Comparison of ENCODE assay signal across 9 mouse cellular contexts in genomic region chr19:10071166-10071565, GRCm38 (mm10). TPM values are rescaled to one million over a fixed set of nuclear protein-coding genes. Genes with fewer than 3 reads are reported as not detected.
DNase-seq lines count a peak whose midpoint lies in the region; ATAC-seq and TF ChIP-seq lines count a peak whose summit lies in the region.
"Had no signal": no experiment of that assay in that cellular context is flagged by ENCODE, and none has a peak within 500 bp of the region (broad histone marks: within the 10 kb centered on the region; RNA-seq: fewer than 3 reads in every experiment).

No protein-coding gene starts in this region.

- no peaks in the 10 kb centered on the region for H3K27me3 ChIP-seq in lung, postnatal 0 days (replicated peaks; ENCODE audit: insufficient read depth, low read length)
- H3K27me3 ChIP-seq in hindbrain, embryonic 15.5 days: no peaks in the 10 kb centered on the region
- no peaks in the 10 kb centered on the region for H3K27me3 ChIP-seq in intestine, embryonic 15.5 days (replicated peaks)

- 0 out of 2 replicates have a peak, but pooled peaks cover 3% of the 10 kb centered on the region for H3K36me3 ChIP-seq in lung, postnatal 0 days (ENCODE audit: insufficient read depth, low read length)
- peaks cover 80% of the 10 kb centered on the region for H3K36me3 ChIP-seq in hindbrain, embryonic 15.5 days
- peaks cover 74% of the 10 kb centered on the region for H3K36me3 ChIP-seq in intestine, embryonic 15.5 days

- TF ChIP-seq EP300 in lung, postnatal 0 days (IDR thresholded peaks at IDR 0.05): no peak

- H3K9me3 ChIP-seq in lung, postnatal 0 days (ENCODE audit: low read length): no peaks in the 10 kb centered on the region
- H3K9me3 ChIP-seq in hindbrain, embryonic 15.5 days: no peaks in the 10 kb centered on the region
- H3K9me3 ChIP-seq in intestine, embryonic 15.5 days: no peaks in the 10 kb centered on the region

- 0 out of 2 replicates have a peak, but pooled peaks have one; percentile 6 for TF ChIP-seq CTCF in lung, postnatal 0 days (IDR thresholded peaks at IDR 0.05)

- H3K27ac ChIP-seq in lung, postnatal 0 days (ENCODE audit: low read length): no peak overlapping the region
- peak overlapping the region; percentile 32; the same call in 1 of the 2 replicates for H3K27ac ChIP-seq in hindbrain, embryonic 15.5 days (replicated peaks)
- no peak overlapping the region for H3K27ac ChIP-seq in intestine, embryonic 15.5 days

- intact Hi-C loops in left cerebral cortex, postnatal 4 days (cut with DNase I): no loop called here

- H3K4me2 ChIP-seq in lung, postnatal 0 days (replicated peaks; ENCODE audit: low read depth, low read length): no peak overlapping the region
- H3K4me2 ChIP-seq in hindbrain, embryonic 15.5 days: no peak overlapping the region
- no peak overlapping the region for H3K4me2 ChIP-seq in intestine, embryonic 15.5 days (replicated peaks)
- H3K4me2 ChIP-seq: heart, embryonic 11.5 days had no signal

- peak; percentile 30 for DNase-seq in cerebellum, adult 9-11 months
- DNase-seq in cerebellum, postnatal 4 days (ENCODE audit: low spot score in 2 of 2): no peak
- DNase-seq in lung, postnatal 0 days (ENCODE audit: low spot score): no peak
- no peak for DNase-seq in lung, postnatal 25 days (ENCODE audit: low spot score)
- DNase-seq in left cerebral cortex, postnatal 4 days: peak; percentile 32
- no peak for DNase-seq in gastrocnemius, adult 8-10 months (ENCODE audit: low spot score in 2 of 2)

- WGBS in lung, postnatal 0 days: 74% methylated on average over 5 of the region's 5 CpGs
- WGBS in hindbrain, embryonic 15.5 days: 60% methylated on average over 5 of the region's 5 CpGs
- WGBS in intestine, embryonic 15.5 days: 90% methylated on average over 5 of the region's 5 CpGs

- H3K4me3 ChIP-seq in lung, postnatal 0 days (ENCODE audit: low read depth, low read length): no peak overlapping the region
- no peak overlapping the region for H3K4me3 ChIP-seq in hindbrain, embryonic 15.5 days
- H3K4me3 ChIP-seq in intestine, embryonic 15.5 days (replicated peaks): no peak overlapping the region

- no peak overlapping the region for H3K9ac ChIP-seq in lung, postnatal 0 days (replicated peaks; ENCODE audit: low read depth)
- no peak overlapping the region for H3K9ac ChIP-seq in hindbrain, embryonic 15.5 days
- no peak overlapping the region for H3K9ac ChIP-seq in intestine, embryonic 15.5 days

- H3K4me1 ChIP-seq in lung, postnatal 0 days (ENCODE audit: insufficient read depth, low read depth, low read length): no peaks in the 10 kb centered on the region
- H3K4me1 ChIP-seq in hindbrain, embryonic 15.5 days (replicated peaks): 0 out of 2 replicates have a peak, but pooled peaks cover 3% of the 10 kb centered on the region
- H3K4me1 ChIP-seq in intestine, embryonic 15.5 days (replicated peaks): no peaks in the 10 kb centered on the region

- ATAC-seq in lung, postnatal 0 days: no peak
- peak; percentile 35 for ATAC-seq in hindbrain, embryonic 15.5 days (ENCODE audit: low FRiP score, low read depth)
- no peak for ATAC-seq in intestine, embryonic 15.5 days

RNA-seq across cellular contexts. Expression of gene Fads3, which starts 29.8 kb away (rescaled TPM):
- 79.6 and 96.1 TPM in 2 replicates for polyA plus RNA-seq in lung, postnatal 0 days (2015; fragmentation: Nextera tagmentation; extraction: Ambion mirVana)
- polyA plus RNA-seq in hindbrain, embryonic 15.5 days (2015; fragmentation: Nextera tagmentation; extraction: Ambion mirVana): 31.4 and 32.8 TPM in 2 replicates
- 10 to 100 TPM; 52.8 to 60.4 TPM for total RNA-seq in left cerebral cortex, postnatal 4 days (2021)
- total RNA-seq in gastrocnemius, adult 8-10 months (2022): 1 to 10 TPM; 1.5 to 4.9 (median 3.5) TPM
- polyA plus RNA-seq in intestine, embryonic 15.5 days (2015; fragmentation: Nextera tagmentation; extraction: Ambion mirVana): 15.1 and 16.3 TPM in 2 replicates

RNA-seq across cellular contexts. Expression of gene Fads2, which starts 30.4 kb away (rescaled TPM):
- polyA plus RNA-seq in lung, postnatal 0 days (2015; fragmentation: Nextera tagmentation; extraction: Ambion mirVana): 35.0 and 36.8 TPM in 2 replicates
- polyA plus RNA-seq in hindbrain, embryonic 15.5 days (2015; fragmentation: Nextera tagmentation; extraction: Ambion mirVana): 218 and 229 TPM in 2 replicates
- total RNA-seq in left cerebral cortex, postnatal 4 days (2021): 100 to 1,000 TPM; 220 to 236 TPM
- 1 to 10 TPM; 1.2 to 2.0 (median 1.5) TPM for total RNA-seq in gastrocnemius, adult 8-10 months (2022)
- 194 and 205 TPM in 2 replicates for polyA plus RNA-seq in intestine, embryonic 15.5 days (2015; fragmentation: Nextera tagmentation; extraction: Ambion mirVana)

Comparison
In these comparisons a context has a peak if more than half of its experiments do, and no peak if none do; other contexts are left out.
1. DNase-seq: peak in cerebellum, adult 9-11 months (single experiment) and left cerebral cortex, postnatal 4 days (single experiment); none in cerebellum, postnatal 4 days (0 of 2), lung, postnatal 0 days (single experiment), lung, postnatal 25 days (single experiment) and gastrocnemius, adult 8-10 months (0 of 2).